Mouse (Mus musculus) cerebellum, postnatal 36 days (tissue): ENCODE measurements around the gene Lag3.
"Not testable (repeated sequence)": the region's sequence is repeated elsewhere in the genome, so short reads cannot be mapped to it uniquely, and the experiment has no call there.

Source experiments
- DNase-seq, 2 experiments: peaks; one replicate each; pipeline ENCODE4 v3.0.0; 2021 to 2022; ENCODE audit warnings: mixed read lengths in 2 of 2

Gene Lag3

DNA sequence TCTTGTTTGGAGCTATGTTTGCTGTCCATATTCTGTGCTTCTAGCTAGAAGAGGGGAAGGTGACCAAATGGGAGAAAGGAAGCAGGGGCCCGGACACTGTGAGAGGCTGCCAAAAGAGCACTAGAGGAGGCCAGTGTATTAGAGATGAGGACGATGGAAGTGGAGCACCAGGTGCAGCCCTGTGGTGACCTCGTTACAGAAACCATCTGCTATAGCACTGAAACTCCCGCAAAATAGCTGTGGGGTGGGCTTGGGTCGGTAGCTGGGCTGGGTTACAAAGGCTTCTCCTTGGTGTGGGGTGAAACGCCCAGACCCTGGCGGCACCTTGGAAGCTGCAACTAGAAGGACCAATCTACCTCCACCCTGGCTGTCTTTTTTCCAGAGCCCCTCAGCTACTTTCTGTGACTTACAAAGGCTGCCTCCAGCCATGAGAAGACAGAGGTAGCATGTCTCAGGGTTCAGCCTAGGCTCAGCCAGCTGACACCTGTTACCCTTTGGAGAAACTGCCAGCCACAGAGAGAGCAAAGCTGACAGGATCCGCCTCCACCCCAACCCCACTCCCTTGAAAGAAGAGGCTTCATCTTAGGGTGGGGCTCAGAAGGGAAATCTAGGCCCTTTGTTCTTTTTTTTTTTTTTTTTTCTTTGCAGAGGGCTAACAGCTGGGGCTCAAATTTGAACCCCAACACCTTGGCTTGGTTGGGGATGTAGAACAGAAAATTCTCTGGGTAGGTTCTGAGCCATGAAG is 11.3 kb downstream of the Lag3 start:
- peak in 1 of 2 experiments; percentile 34 for DNase-seq

GRCm38 (mm10) chr6:124898359-124898758 is 13.1 kb downstream of the Lag3 start:
- no peak for DNase-seq

GRCm38 (mm10) chr6:124894113-124894512 is 17.4 kb downstream of the Lag3 start:
- DNase-seq: not testable (repeated sequence)

- no peak for DNase-seq
Measured at GRCm38 (mm10) chr6:124890997-124891396, 20.5 kb downstream of the Lag3 start.

- DNase-seq: no peak
Measured at GRCm38 (mm10) chr6:124888555-124889125, 22.9 kb downstream of the Lag3 start.

DNA sequence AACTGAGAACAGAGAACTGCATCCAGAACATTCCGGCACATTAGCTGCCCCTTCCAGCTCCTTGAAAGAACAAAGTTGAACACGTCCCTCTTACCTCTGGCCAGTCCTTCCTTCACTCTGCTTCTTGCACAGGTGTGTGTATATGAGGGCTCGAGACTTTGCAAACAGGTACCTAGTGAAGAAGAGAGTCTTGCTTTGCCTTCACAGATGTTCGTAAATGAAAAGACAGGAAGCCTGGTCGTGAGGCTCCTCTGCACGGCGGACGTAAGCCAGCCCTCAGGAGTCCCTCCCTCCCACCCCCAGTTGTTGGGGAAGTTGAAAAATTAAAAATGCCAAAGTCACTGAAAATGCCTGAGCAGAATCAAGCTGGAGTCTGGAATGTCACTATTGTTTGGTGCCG is 23.5 kb downstream of the Lag3 start, which contains the start of gene Cd4:
Gene Cd4 (minus strand): TSS at position 236 of the 400 bp plus-strand sequence.
- DNase-seq: no peak

GRCm38 (mm10) chr6:124885956-124886381 is 25.5 kb downstream of the Lag3 start:
- DNase-seq: no peak

- DNase-seq: peak; percentile 87
Measured at GRCm38 (mm10) chr6:124884714-124885500, 26.6 kb downstream of the Lag3 start.

- no peak for DNase-seq
Measured at GRCm38 (mm10) chr6:124883351-124883750, 28.2 kb downstream of the Lag3 start.

- no peak for DNase-seq
Measured at GRCm38 (mm10) chr6:124881821-124882220, 29.7 kb downstream of the Lag3 start.

DNA sequence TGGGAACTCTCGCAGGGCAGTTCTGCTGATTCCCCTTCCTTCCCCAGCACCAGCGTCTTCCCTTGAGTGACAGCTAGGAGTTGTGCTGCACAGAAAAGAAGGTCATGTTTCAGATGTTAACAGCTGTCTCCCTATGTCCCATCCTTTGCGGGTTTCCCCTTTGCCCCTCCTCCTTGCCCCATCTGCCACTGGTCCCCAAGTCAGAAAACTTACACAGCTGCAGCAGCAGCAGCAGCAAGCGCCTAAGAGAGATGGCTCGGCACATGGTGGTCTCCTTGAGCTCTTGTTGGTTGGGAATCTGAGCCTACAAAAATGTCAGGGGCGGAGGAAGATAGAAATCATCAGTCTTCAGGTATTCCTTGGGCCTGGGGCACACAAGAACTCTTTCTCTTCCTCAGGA is 32.1 kb downstream of the Lag3 start:
- DNase-seq: no peak

DNA sequence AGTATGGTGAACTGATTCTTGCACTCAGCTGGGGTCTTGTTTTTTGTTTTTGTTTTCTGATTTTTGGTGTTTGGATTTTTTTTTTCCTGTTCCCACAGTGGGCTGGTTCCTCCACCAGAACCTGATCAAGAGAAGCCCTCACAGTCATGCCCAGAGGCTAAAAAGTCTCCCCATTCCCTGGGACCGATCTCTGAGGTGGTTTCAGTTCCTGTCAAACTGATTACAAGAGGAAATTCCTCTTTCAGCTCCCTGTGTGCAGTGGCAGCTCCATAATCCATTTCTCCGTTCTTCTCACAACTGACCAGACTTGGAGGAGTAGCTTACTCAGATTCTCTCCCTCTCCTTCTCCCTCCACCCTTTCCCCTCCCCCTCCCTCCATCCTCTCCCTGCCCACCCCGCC is 37.2 kb downstream of the Lag3 start:
- no peak for DNase-seq

DNA sequence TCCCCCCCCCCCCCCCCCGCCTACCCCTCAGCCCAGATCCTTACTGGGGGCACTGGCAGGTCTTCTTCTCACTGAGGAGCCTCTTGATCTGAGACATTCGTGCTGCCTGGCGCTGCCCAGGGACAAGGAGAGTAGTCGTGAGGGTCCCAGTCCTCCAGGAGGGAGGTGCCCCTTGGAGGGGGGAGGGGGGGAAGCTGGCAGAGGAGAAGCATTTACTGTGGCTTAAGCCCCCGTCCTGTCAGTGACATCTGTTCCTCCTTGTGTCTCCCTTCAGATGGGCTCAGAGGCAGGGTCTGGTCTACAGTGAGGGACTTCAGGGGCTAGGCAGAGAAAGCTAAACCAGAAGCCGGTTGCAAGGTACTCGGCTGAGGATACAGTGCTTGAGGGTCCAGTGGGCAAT is 44.9 kb downstream of the Lag3 start:
- no peak for DNase-seq

DNA sequence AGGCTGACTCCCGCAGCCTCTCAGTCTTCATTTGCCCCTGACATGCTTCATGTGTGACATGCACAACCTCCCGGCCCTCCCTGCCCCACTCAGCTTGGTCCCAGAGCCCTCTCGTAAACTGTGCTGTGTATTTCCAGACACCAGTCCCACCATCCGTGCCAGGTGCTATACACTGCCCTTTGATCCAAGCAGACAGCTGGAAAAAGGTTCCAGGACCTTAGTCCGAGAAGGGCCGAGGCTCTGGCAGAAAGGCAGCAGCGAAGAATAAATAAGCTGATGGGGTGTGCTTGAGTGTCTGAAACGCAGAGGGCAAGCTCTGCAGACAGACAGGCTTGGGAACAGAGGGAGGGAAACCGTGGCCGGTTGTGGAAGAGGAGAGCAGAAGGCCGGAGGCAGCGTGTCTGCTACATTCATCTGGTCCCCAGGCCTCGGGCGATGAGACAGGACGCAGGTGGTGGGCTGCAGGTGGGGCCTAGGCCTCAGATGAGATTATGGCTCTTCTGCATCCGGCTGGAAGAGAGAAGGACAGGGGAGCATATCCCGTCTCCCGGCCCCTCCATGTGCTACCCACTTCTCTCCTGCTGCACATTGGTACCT is 45.6 kb downstream of the Lag3 start:
- no peak for DNase-seq

- DNase-seq: peak; percentile 64 to 77
Measured at GRCm38 (mm10) chr6:124863658-124864298, 47.7 kb downstream of the Lag3 start, which contains the start of gene Gpr162. Gpr162 (minus strand) TSS chr6:124863983.

DNA sequence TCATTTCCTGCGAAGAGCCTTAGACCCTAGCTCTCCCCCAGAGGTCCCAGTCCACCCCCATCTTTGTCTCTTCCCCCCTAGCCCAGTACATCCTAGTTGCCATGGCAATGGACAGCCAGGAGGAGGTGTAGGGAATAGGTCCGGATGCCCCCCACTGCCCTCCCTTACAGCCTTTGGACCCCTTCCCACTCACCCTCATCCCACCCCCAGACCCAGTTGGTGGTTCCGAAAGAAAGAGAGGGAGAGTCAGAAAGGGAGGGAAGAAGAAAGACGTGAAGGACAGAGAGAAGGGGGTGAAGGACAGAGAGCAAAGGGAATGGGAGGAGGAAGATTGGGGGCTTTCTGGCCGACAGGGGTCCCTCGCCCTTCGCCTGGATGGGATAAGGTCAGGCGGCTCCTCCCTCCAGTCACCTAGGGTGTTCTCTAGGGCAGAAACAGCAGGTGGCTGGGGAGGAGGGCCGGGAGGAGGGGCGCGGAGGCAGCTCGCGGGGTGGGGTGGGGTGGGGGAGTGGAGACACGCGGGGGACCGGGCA is 48.3 kb downstream of the Lag3 start:
- DNase-seq: peak; percentile 29 to 35

DNA sequence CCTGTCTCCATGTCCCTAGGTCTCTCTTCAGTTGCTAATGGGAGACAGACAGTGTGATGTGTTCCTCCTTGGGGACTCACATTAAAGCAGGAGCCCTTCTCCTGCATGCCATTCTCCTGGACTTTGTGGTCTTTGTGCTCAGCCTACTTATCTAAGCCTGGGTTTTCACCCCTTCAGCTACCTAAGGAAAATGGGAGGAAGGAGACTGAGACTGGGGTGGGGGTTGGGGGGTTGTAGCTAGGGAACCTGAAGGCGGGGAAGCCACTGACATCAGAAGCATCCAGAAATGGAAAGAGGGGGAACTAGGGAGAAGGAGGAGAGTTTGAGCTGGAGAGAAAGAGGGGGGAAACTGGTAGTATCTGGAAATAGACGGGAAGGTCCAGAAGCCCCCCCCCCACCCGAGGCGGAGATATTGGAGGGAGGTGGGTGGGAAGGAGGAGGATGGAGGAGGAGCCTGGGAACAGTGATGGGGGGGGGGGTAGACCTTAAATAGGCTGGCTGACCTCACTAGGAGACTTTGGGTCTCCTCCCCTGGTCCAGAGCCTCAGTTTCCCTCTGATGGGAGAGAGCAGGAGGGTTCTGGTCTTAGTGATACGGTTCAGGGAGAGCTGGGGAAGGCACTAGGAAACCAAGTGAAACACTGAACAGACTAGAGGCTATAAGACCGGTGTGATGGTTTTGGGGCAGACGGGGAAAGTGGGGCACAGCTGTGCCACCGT is 48.9 kb downstream of the Lag3 start:
- no peak for DNase-seq

DNA sequence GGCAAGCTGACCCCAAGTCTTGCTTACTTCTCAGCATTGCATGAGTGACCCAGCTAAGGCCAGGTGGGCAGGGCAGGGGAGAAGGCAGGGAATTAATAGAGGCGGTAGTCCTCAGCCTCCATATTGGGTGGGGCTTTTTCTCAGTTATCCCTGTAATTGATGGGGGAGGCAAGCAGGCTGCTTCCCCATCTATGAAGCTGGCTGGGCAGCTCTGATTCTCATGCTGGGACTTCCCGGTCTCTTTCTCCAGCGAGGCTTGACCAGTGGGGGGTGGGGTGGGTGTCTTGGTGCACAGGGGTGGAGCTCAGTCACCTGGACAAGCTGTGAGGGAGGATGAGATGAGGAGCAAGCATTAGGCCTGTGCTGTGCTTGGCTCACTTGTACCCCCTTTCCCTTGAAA is 49.7 kb downstream of the Lag3 start:
- peak in 1 of 2 experiments; percentile 32 for DNase-seq

DNA sequence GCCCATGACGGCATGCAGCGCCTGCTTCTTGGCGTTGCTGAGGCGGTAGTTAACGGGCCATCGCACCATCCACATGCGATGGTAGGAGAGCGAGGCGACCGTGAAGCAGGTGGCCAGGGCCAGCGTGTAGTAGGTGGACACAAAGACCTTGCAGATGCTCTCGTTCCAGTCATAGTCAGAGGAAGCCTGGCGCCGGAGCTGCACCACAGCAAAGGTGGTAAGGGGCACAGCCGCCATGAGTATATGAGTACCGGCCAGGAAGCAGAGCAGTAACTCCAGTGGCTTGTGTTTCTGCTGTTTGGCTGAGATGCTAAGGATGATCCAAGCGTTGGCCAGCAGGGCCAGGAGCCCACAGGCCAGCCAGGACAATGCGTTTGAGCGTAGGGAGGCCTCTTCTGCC is 50.2 kb downstream of the Lag3 start:
- peak; percentile 39 to 49 for DNase-seq

DNA sequence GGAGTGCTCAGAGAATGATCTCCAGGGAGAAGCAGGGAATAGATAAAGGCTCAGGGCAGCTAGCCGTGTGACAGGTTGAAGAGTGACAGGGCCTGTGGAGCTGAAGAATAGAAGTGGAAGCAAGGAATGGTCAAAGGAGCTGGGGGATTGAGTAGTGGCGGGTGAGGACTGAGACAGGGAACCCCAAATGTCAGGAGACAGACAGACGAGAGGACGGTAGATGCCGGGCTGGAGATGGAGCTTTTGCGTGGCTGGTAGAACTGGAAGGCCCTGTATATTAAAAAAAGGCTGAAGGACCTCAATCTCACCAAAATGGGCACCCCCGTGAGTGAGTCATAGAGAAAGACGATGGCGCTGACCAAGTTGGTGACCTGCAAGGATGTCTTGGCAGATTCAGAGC is 51.0 kb downstream of the Lag3 start:
- no peak for DNase-seq

- DNase-seq: peak; percentile 94 to 96
Measured at GRCm38 (mm10) chr6:124859725-124860124, 51.8 kb downstream of the Lag3 start.
